Mouse (Mus musculus) intestine, postnatal 0 days (tissue): Measurements from ENCODE around the gene Zfp784. TPM values are rescaled to one million over a fixed set of nuclear protein-coding genes. Genes with fewer than 3 reads are reported as not detected.
A peak's percentile ranks its signal among the peaks of the same experiment; 100 is the strongest.

Source experiments
- ATAC-seq: fragments of 200-750 bp; cut with Nextera tagmentation; 2 replicates; pipeline ENCODE4 v1.8.0; 2017; ENCODE audit warnings: mild to moderate bottlenecking, moderate TSS enrichment, moderate library complexity
- H3K27ac ChIP-seq: fragments of 300-500 bp; sonication (generic); 2 replicates; pipeline ENCODE4 v1.5.1; 2014; ENCODE audit warnings: mild to moderate bottlenecking, low read depth, low read length, moderate library complexity
- H3K27me3 ChIP-seq: fragments of 300-500 bp; sonication (generic); replicated peaks from 2 replicates; pipeline ENCODE4 v1.6.1; 2014; ENCODE audit warnings: low read length, mixed read lengths; ENCODE audit not compliant: control insufficient read depth, insufficient read depth
- H3K36me3 ChIP-seq: fragments of 300-500 bp; sonication (generic); 2 replicates; pipeline ENCODE4 v1.6.1; 2014; ENCODE audit warnings: mild to moderate bottlenecking, moderate library complexity; ENCODE audit not compliant: control insufficient read depth, insufficient read depth
- H3K4me1 ChIP-seq: fragments of 300-500 bp; sonication (generic); replicated peaks from 2 replicates; pipeline ENCODE4 v1.6.1; 2014; ENCODE audit warnings: antibody characterized with exemption, low read length, mixed read lengths; ENCODE audit not compliant: control insufficient read depth, insufficient read depth
- H3K4me2 ChIP-seq: fragments of 300-500 bp; sonication (generic); replicated peaks from 2 replicates; pipeline ENCODE4 v1.6.1; 2014; ENCODE audit warnings: low read depth, mild to moderate bottlenecking, moderate library complexity
- H3K4me3 ChIP-seq: fragments of 300-500 bp; sonication (generic); 2 replicates; pipeline ENCODE4 v1.5.1; 2014; ENCODE audit warnings: low read depth, low read length
- H3K9ac ChIP-seq: fragments of 300-500 bp; sonication (generic); 2 replicates; pipeline ENCODE4 v1.6.1; 2014; ENCODE audit warnings: mild to moderate bottlenecking, low read depth, low read length
- H3K9me3 ChIP-seq: fragments of 300-500 bp; sonication (generic); 2 replicates; pipeline ENCODE4 v1.6.1; 2016; ENCODE audit warnings: mixed run types; ENCODE audit not compliant: control insufficient read depth
- CTCF ChIP-seq: sonication (generic); IDR thresholded peaks from 2 replicates; pipeline ENCODE4 v1.5.1; 2016; ENCODE audit warnings: low read depth, mild to moderate bottlenecking, control low read depth, antibody characterized with exemption, moderate library complexity
- WGBS: fragments of 180-500 bp; shearing (Covaris S2); extraction: QIAGEN DNeasy Blood & Tissue Kit; methylation state at CpG from one replicate; pipeline ENCODE4 v1.1.7; 2014; 5-methylcytosine and 5-hydroxymethylcytosine counted together
- polyA plus RNA-seq: library from polyadenylated mRNA; unstranded; fragments of >200 nt; fragmentation: Nextera tagmentation; extraction: Ambion mirVana; gene quantifications from 2 replicates; pipeline ENCODE4 v1.2.1, GENCODE M21; 2015

Gene Zfp784
- polyA plus RNA-seq = 6.4 and 6.5 TPM in 2 replicates

GRCm38 (mm10) chr7:5038109-5038732, at the start of gene Zfp784:
Zfp784 (minus strand) TSS chr7:5038446.
- peak within 1 kb of the TSS; percentile 68 for H3K4me3 ChIP-seq
- H3K4me2 ChIP-seq = peak within 1 kb of the TSS; percentile 67
- H3K4me1 ChIP-seq = 0 out of 2 replicates have a peak, but pooled peaks cover 3% of the 10 kb centered on the region
- ATAC-seq = peak; percentile 99
- H3K9ac ChIP-seq = peak within 1 kb of the TSS; percentile 88
- H3K9me3 ChIP-seq = no peaks in the 10 kb centered on the region
- H3K27me3 ChIP-seq = no peaks in the 10 kb centered on the region
- peak within 1 kb of the TSS; percentile 100 for H3K27ac ChIP-seq
- H3K36me3 ChIP-seq = peaks cover 19% of the 10 kb centered on the region
- WGBS = under 1% methylated on average over 48 of the region's 48 CpGs
- no peak for TF ChIP-seq CTCF

- Histone ChIP-seq H3K36me3 (peaks cover 41% of the 10 kb centered on the region), H3K27me3 (no peaks in the 10 kb centered on the region), H3K4me2 (peak overlapping the region; percentile 33; the same call in 1 of the 2 replicates), H3K4me1 (peaks cover 14% of the 10 kb centered on the region; the same call in 1 of the 2 replicates), H3K9ac (no peak overlapping the region), H3K4me3 (no peak overlapping the region), H3K27ac (peak overlapping the region; percentile 80), H3K9me3 (no peaks in the 10 kb centered on the region)
- no peak for TF ChIP-seq CTCF
- WGBS = 27% methylated on average over 4 of the region's 4 CpGs
- ATAC-seq = peak; percentile 85
These were observed 49.6 kb upstream of the Zfp784 start for GRCm38 (mm10) chr7:5087886-5088285.

- H3K27ac ChIP-seq = peak overlapping the region; percentile 77
- 61% methylated on average over 5 of the region's 5 CpGs for WGBS
- H3K27me3 ChIP-seq = no peaks in the 10 kb centered on the region
- H3K4me3 ChIP-seq = no peak overlapping the region
- peaks cover 12% of the 10 kb centered on the region; the same call in 1 of the 2 replicates for H3K4me1 ChIP-seq
- ATAC-seq = no peak
- H3K9ac ChIP-seq = peak overlapping the region; percentile 37
- peak overlapping the region; percentile 33; the same call in 1 of the 2 replicates for H3K4me2 ChIP-seq
- no peaks in the 10 kb centered on the region for H3K9me3 ChIP-seq
- peaks cover 32% of the 10 kb centered on the region for H3K36me3 ChIP-seq
- TF ChIP-seq CTCF = no peak
These were observed 48.7 kb upstream of the Zfp784 start for GRCm38 (mm10) chr7:5086921-5087440.

GRCm38 (mm10) chr7:5085512-5085911, 47.3 kb upstream of the Zfp784 start:
- no peak for ATAC-seq
- Histone ChIP-seq H3K9ac (peak overlapping the region; percentile 38; the same call in 1 of the 2 replicates), H3K36me3 (peaks cover 17% of the 10 kb centered on the region), H3K9me3 (no peaks in the 10 kb centered on the region), H3K4me1 (peaks cover 9% of the 10 kb centered on the region; the same call in 1 of the 2 replicates), H3K27me3 (no peaks in the 10 kb centered on the region), H3K4me2 (no peak overlapping the region), H3K27ac (peak overlapping the region; percentile 55), H3K4me3 (no peak overlapping the region)
- 94% methylated on average over 1 of the region's 1 CpGs for WGBS
- TF ChIP-seq CTCF = no peak

- TF ChIP-seq CTCF = no peak
- peak; percentile 58 for ATAC-seq
- peaks cover 12% of the 10 kb centered on the region for H3K36me3 ChIP-seq
- peak overlapping the region; percentile 99 for H3K27ac ChIP-seq
- H3K9me3 ChIP-seq = no peaks in the 10 kb centered on the region
- H3K9ac ChIP-seq = 0 out of 2 replicates have a peak overlapping the region, but pooled peaks have one; percentile 13
- H3K4me3 ChIP-seq = no peak overlapping the region
- no peaks in the 10 kb centered on the region for H3K27me3 ChIP-seq
- peaks cover 5% of the 10 kb centered on the region; the same call in 1 of the 2 replicates for H3K4me1 ChIP-seq
- peak overlapping the region; percentile 39 for H3K4me2 ChIP-seq
- WGBS = 63% methylated on average over 18 of the region's 18 CpGs
These were observed 45.3 kb upstream of the Zfp784 start for GRCm38 (mm10) chr7:5083325-5084105.

GRCm38 (mm10) chr7:5081939-5082338, 43.7 kb upstream of the Zfp784 start:
- no peaks in the 10 kb centered on the region for H3K27me3 ChIP-seq
- H3K4me3 ChIP-seq = peak overlapping the region; percentile 95; the same call in 1 of the 2 replicates
- peak overlapping the region; percentile 75 for H3K4me2 ChIP-seq
- peak overlapping the region; percentile 98; the same call in 1 of the 2 replicates for H3K9ac ChIP-seq
- peaks cover 25% of the 10 kb centered on the region for H3K36me3 ChIP-seq
- peak; percentile 44 for ATAC-seq
- peak overlapping the region; percentile 99 for H3K27ac ChIP-seq
- peaks cover 2% of the 10 kb centered on the region; the same call in 1 of the 2 replicates for H3K4me1 ChIP-seq
- H3K9me3 ChIP-seq = no peaks in the 10 kb centered on the region
- WGBS = 57% methylated on average over 2 of the region's 2 CpGs
- no peak for TF ChIP-seq CTCF
